Mouse (Mus musculus): ENCODE data around the gene Dlk2.

DNA sequence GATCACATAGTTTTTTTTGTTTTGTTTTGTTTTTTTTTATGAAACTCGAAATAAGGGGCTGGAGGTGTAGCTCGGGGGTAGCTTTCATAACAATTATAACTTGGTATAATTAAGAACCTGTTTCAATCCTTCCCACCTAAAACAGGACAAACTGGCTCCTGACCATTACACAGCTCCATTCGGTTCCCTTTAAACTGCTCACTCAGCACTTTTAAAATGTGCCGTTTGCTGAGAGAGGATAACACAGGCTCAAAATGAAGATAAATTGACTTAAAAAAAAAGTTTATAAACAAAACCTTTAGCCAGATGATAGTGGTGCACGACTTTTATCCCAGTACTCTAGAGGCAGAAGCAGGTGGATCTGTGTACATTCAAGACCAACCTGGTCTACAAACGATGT is 11.8 kb upstream of the Dlk2 start:
- TF ChIP-seq CTCF (conservative IDR thresholded peaks at IDR 0.05; ENCODE audit: insufficient read depth, insufficient read length, low read depth, low read length), result no peak
- TF ChIP-seq POLR2A (IDR thresholded peaks at IDR 0.05; ENCODE audit: low read depth, low read length), result no peak

Data from kidney, adult 2 months (tissue).